Mouse (Mus musculus): ENCODE data around the gene Uts2r.
A peak's percentile ranks its signal among the peaks of the same experiment; 100 is the strongest.

The Uts2r gene

GRCm38 (mm10) chr11:121159971-121160370 lies at the start of gene Uts2r:
Uts2r (plus strand) TSS chr11:121160271.
- DNase-seq = no peak

GRCm38 (mm10) chr11:121111051-121111450 lies 49.0 kb upstream of the Uts2r start:
- DNase-seq = no peak

GRCm38 (mm10) chr11:121111601-121112000 lies 48.5 kb upstream of the Uts2r start:
- DNase-seq = peak; percentile 6

- DNase-seq = peak; percentile 69
These were observed 47.8 kb upstream of the Uts2r start for GRCm38 (mm10) chr11:121112091-121112775.

- DNase-seq = no peak
These were observed 42.0 kb upstream of the Uts2r start for GRCm38 (mm10) chr11:121118106-121118505.

- no peak for DNase-seq
These were observed 41.5 kb upstream of the Uts2r start, which contains the start of gene Tex19.2 for GRCm38 (mm10) chr11:121118577-121118976. Tex19.2 (minus strand) TSS chr11:121118677.

- DNase-seq = no peak
These were observed 38.9 kb upstream of the Uts2r start for GRCm38 (mm10) chr11:121121151-121121550.

GRCm38 (mm10) chr11:121122024-121122670 lies 37.9 kb upstream of the Uts2r start:
- DNase-seq = no peak

GRCm38 (mm10) chr11:121123438-121123837 lies 36.6 kb upstream of the Uts2r start:
- DNase-seq = no peak

- DNase-seq = no peak
These were observed 34.4 kb upstream of the Uts2r start for GRCm38 (mm10) chr11:121125522-121126172.

GRCm38 (mm10) chr11:121126395-121126794 lies 33.7 kb upstream of the Uts2r start:
- no peak for DNase-seq

GRCm38 (mm10) chr11:121127441-121127840 lies 32.6 kb upstream of the Uts2r start:
- no peak for DNase-seq

GRCm38 (mm10) chr11:121129616-121130015 lies 30.5 kb upstream of the Uts2r start:
- DNase-seq = no peak

GRCm38 (mm10) chr11:121134600-121134999 lies 25.5 kb upstream of the Uts2r start:
- no peak for DNase-seq

- DNase-seq = no peak
These were observed 22.4 kb upstream of the Uts2r start for GRCm38 (mm10) chr11:121137682-121138081.

- DNase-seq = no peak
These were observed 21.3 kb upstream of the Uts2r start for GRCm38 (mm10) chr11:121138732-121139131.

- no peak for DNase-seq
These were observed 16.6 kb upstream of the Uts2r start for GRCm38 (mm10) chr11:121143325-121144015.

- no peak for DNase-seq
These were observed 14.2 kb upstream of the Uts2r start, which contains the start of gene Tex19.1 for GRCm38 (mm10) chr11:121145865-121146264. Tex19.1 (plus strand) TSS chr11:121146143.

- DNase-seq = no peak
These were observed 11.9 kb upstream of the Uts2r start for GRCm38 (mm10) chr11:121148193-121148592.

- no peak for DNase-seq
These were observed 5.9 kb upstream of the Uts2r start for GRCm38 (mm10) chr11:121154203-121154602.

GRCm38 (mm10) chr11:121156411-121156891 lies 3.6 kb upstream of the Uts2r start:
- DNase-seq = peak; percentile 38

- no peak for DNase-seq
These were observed 720 bp downstream of the Uts2r start for GRCm38 (mm10) chr11:121160636-121161346.

Measured in cerebellum, adult 11-12 months (tissue).